Mouse (Mus musculus): ENCODE data around the gene Nrp2. TPM values are rescaled to one million over a fixed set of nuclear protein-coding genes. Genes with fewer than 3 reads are reported as not detected.

Gene Nrp2
- polyA plus RNA-seq, 1 experiment from 2014 or later: 7.0 TPM

DNA sequence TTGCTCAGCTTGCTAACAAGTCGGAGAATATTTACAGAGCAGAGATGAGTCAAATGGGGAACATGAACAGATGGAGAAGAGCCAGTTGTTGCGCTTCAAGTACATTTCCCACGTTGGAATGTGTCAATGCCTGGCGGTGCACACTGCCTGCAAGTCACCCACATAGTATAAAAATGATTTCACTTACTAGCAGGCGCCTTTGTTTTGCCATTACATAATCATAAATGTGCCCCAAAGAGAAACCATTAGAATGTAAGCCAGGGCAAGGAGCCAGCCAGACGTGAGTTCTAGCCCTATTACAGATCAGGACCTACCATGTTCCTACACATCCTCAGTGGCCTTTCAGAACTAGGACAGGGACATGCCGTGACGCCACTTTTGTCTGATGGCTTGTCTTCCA, 15.6 kb upstream of the Nrp2 start:
- no peak for ATAC-seq (ENCODE audit: extremely low read depth, insufficient number of reproducible peaks, low FRiP score, low TSS enrichment)
- H3K36me3 ChIP-seq: no peaks in the 10 kb centered on the region
- H3K27ac ChIP-seq (replicated peaks): no peak overlapping the region
- H3K4me1 ChIP-seq: peaks cover under 1% of the 10 kb centered on the region; the same call in 1 of the 2 replicates
- no peak overlapping the region for H3K4me2 ChIP-seq
- H3K27me3 ChIP-seq (replicated peaks): no peaks in the 10 kb centered on the region; the same call in 1 of the 2 replicates
- H3K4me3 ChIP-seq: no peak overlapping the region
- no peak overlapping the region for H3K9ac ChIP-seq
- H3K9me3 ChIP-seq: no peaks in the 10 kb centered on the region
- WGBS: 67% methylated on average over 8 of the region's 8 CpGs

DNA sequence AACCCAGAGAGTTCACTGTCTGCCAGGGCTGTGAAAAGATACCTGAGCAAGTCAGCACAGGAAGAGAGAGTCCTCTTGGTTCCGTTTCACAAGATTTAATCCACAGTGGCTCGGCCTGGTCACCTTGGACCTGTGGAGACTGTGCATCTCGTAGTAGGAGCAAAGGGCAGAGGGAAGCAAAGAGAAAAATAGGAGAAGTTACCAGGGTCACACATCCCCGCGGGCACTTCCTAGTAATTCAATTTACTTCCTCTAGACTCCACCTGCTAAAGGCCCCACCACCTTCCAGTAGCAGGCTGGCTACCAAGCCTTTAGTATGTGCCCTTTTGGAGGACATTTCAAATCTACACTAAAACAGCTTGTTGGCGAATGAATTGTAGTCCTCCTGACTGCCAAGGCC, 11.9 kb upstream of the Nrp2 start:
- H3K4me1 ChIP-seq: no peaks in the 10 kb centered on the region
- H3K9me3 ChIP-seq: no peaks in the 10 kb centered on the region
- H3K27ac ChIP-seq (replicated peaks): no peak overlapping the region
- ATAC-seq (ENCODE audit: extremely low read depth, insufficient number of reproducible peaks, low FRiP score, low TSS enrichment): no peak
- H3K9ac ChIP-seq: no peak overlapping the region
- H3K4me3 ChIP-seq: no peak overlapping the region
- no peaks in the 10 kb centered on the region for H3K27me3 ChIP-seq (replicated peaks)
- 77% methylated on average over 6 of the region's 6 CpGs for WGBS
- H3K4me2 ChIP-seq: no peak overlapping the region
- H3K36me3 ChIP-seq: no peaks in the 10 kb centered on the region

DNA sequence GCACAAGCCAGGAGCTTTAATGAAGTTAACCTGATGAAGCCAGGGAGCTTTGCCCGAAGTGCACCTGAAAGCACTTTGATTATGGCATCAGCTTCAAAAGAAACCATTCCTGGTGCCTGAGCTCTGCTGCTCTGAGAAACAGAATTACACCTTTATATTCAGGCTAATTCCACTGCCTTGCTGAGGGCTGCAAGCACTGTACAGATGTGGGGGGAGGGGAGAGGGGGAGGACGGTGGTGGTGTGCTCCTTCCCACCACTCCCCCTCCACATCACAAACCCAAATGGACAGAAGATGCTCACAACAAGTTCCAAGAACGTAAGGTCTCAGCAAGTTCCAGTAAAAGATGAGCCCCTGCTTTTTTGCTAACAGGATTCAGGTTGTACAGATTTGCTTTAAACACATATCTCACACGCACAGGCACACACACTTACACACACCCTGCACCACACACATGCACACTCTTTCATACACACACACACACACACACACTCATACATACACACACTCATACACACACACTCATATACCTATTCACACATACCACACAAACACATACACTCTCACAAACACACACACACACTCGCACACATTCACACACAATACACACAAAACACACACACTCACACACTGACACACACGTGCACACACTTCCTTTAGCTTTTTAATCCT, 6.6 kb upstream of the Nrp2 start:
- Histone ChIP-seq H3K9ac (peak overlapping the region; percentile 54; the same call in 1 of the 2 replicates), H3K36me3 (no peaks in the 10 kb centered on the region), H3K4me3 (no peak overlapping the region), H3K4me2 (peak overlapping the region; percentile 54), H3K27ac (replicated peaks) (no peak overlapping the region), H3K27me3 (replicated peaks) (peaks cover 1% of the 10 kb centered on the region; the same call in 1 of the 2 replicates), H3K4me1 (peaks cover 15% of the 10 kb centered on the region), H3K9me3 (no peaks in the 10 kb centered on the region)
- 56% methylated on average over 6 of the region's 6 CpGs for WGBS
- no peak for ATAC-seq (ENCODE audit: extremely low read depth, insufficient number of reproducible peaks, low FRiP score, low TSS enrichment)

DNA sequence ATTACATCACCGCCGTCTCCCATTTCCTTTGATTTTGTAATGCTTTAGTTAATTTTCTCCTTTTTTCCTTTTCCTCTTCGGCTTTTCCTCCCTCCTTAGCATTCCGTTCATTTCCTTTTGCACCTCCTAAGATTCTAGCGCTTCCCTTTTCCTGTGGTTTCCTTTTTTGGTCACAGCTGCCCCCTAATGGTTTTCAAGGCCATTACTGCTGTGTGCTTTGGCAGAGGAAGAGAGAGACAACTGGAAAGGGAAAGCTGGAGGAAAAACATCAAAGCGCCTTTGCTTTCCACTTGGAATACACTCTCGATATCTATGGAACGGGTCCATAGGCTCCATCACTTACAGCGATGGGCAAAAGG, 6.1 kb upstream of the Nrp2 start:
- H3K27me3 ChIP-seq (replicated peaks): peaks cover 7% of the 10 kb centered on the region; the same call in 1 of the 2 replicates
- H3K9me3 ChIP-seq: no peaks in the 10 kb centered on the region
- no peak overlapping the region for H3K4me3 ChIP-seq
- WGBS: 9% methylated on average over 9 of the region's 9 CpGs
- peaks cover 15% of the 10 kb centered on the region for H3K4me1 ChIP-seq
- no peaks in the 10 kb centered on the region for H3K36me3 ChIP-seq
- no peak for ATAC-seq (ENCODE audit: extremely low read depth, insufficient number of reproducible peaks, low FRiP score, low TSS enrichment)
- H3K27ac ChIP-seq (replicated peaks): no peak overlapping the region
- peak overlapping the region; percentile 54; the same call in 1 of the 2 replicates for H3K9ac ChIP-seq
- H3K4me2 ChIP-seq: peak overlapping the region; percentile 54

GRCm38 (mm10) chr1:62697353-62697752, 5.7 kb upstream of the Nrp2 start:
- WGBS: 42% methylated on average over 3 of the region's 3 CpGs
- peaks cover 16% of the 10 kb centered on the region for H3K4me1 ChIP-seq
- H3K9ac ChIP-seq: no peak overlapping the region
- H3K4me3 ChIP-seq: no peak overlapping the region
- H3K27me3 ChIP-seq (replicated peaks): peaks cover 10% of the 10 kb centered on the region; the same call in 1 of the 2 replicates
- no peaks in the 10 kb centered on the region for H3K9me3 ChIP-seq
- H3K27ac ChIP-seq (replicated peaks): no peak overlapping the region
- no peak for ATAC-seq (ENCODE audit: extremely low read depth, insufficient number of reproducible peaks, low FRiP score, low TSS enrichment)
- H3K4me2 ChIP-seq: peak overlapping the region; percentile 54
- no peaks in the 10 kb centered on the region for H3K36me3 ChIP-seq

GRCm38 (mm10) chr1:62699801-62700200, 3.3 kb upstream of the Nrp2 start:
- Histone ChIP-seq H3K4me3 (no peak overlapping the region), H3K9ac (no peak overlapping the region), H3K4me1 (peaks cover 32% of the 10 kb centered on the region), H3K27ac (replicated peaks) (no peak overlapping the region), H3K9me3 (no peaks in the 10 kb centered on the region), H3K4me2 (no peak overlapping the region), H3K27me3 (replicated peaks) (peaks cover 25% of the 10 kb centered on the region), H3K36me3 (no peaks in the 10 kb centered on the region)
- no peak for ATAC-seq (ENCODE audit: extremely low read depth, insufficient number of reproducible peaks, low FRiP score, low TSS enrichment)
- WGBS: 73% methylated on average over 4 of the region's 4 CpGs

DNA sequence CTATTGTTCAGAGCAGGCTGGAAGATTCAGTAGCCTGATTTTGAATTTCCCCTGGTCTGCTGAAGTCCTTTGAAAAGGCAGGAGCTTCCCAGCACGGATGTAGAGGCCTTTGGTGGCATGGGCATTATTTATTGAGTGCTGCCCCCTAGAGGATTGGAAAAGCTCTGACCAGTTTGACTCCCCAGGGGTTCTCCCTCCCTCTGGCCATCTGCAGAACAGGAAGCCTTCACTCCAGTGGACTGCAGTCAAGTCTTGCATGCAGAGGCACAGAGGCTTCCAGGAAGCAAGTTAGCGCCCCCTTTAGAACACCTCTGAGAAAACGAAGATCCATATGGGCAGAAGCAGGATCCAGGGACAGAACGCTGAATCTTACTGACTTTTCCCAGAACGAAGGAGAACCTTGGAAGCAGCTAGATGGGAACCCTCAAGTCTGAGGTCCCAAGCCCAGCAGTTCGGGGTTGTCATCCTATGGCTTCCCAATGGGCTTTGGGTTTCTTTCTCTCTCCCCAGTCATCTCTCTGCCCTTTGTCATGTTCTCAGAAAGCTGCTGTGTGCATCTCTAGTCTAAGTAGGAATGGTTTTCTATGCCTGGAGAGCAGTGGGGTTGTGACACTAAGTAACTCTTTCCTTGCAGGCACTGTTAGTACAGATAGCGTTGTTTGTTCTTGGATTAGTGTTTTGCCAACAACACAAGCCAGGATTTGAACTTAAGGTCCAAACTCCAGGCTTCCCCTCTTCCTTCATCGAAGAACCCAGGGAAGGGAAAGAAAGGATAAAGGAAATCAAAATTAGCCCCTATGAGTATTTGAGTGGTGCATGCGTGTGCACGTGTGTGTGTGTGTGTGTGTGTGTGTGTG, 1.8 kb upstream of the Nrp2 start:
- Histone ChIP-seq H3K27me3 (replicated peaks) (peaks cover 39% of the 10 kb centered on the region), H3K4me1 (peaks cover 47% of the 10 kb centered on the region), H3K4me2 (no peak overlapping the region), H3K9ac (no peak overlapping the region), H3K27ac (replicated peaks) (no peak overlapping the region), H3K36me3 (no peaks in the 10 kb centered on the region), H3K4me3 (no peak overlapping the region), H3K9me3 (no peaks in the 10 kb centered on the region)
- ATAC-seq (ENCODE audit: extremely low read depth, insufficient number of reproducible peaks, low FRiP score, low TSS enrichment): no peak
- WGBS: 32% methylated on average over 10 of the region's 10 CpGs

DNA sequence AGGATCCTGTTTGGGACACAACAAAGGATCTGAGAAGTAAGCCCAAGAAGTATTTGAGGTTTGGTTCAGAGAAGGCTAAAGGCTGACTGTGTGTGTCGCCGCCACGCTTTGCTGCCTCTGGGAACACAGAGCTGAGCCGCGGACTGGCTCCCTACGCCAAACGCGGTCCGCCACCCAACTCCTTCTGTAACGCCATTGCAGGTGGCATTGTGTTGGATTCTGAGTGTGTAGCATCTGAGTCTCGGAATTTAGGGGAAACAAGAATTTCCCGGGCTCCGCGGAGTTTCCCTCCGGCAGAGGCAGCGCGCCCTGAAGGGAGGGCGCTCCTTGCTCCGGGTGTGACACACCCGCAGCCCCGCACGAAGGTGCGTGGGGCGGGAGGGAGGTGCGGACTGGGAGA, 342 bp upstream of the Nrp2 start:
- Histone ChIP-seq H3K36me3 (no peaks in the 10 kb centered on the region), H3K4me1 (peaks cover 45% of the 10 kb centered on the region), H3K9ac (peak overlapping the region; percentile 84), H3K9me3 (no peaks in the 10 kb centered on the region), H3K27ac (replicated peaks) (peak overlapping the region; percentile 39; the same call in 1 of the 2 replicates), H3K27me3 (replicated peaks) (peaks cover 41% of the 10 kb centered on the region), H3K4me3 (peak overlapping the region; percentile 67), H3K4me2 (peak overlapping the region; percentile 97)
- no peak for ATAC-seq (ENCODE audit: extremely low read depth, insufficient number of reproducible peaks, low FRiP score, low TSS enrichment)
- under 1% methylated on average over 19 of the region's 25 CpGs for WGBS

- Histone ChIP-seq H3K4me3 (peak overlapping the region; percentile 67), H3K4me1 (peaks cover 60% of the 10 kb centered on the region), H3K9me3 (no peaks in the 10 kb centered on the region), H3K27ac (replicated peaks) (peak overlapping the region; percentile 59; the same call in 1 of the 2 replicates), H3K27me3 (replicated peaks) (peaks cover 53% of the 10 kb centered on the region), H3K9ac (peak overlapping the region; percentile 84), H3K36me3 (no peaks in the 10 kb centered on the region), H3K4me2 (peak overlapping the region; percentile 97)
- no peak for ATAC-seq (ENCODE audit: extremely low read depth, insufficient number of reproducible peaks, low FRiP score, low TSS enrichment)
- WGBS: 14% methylated on average over 9 of the region's 9 CpGs
These were observed 1.2 kb downstream of the Nrp2 start for GRCm38 (mm10) chr1:62704117-62704888.

DNA sequence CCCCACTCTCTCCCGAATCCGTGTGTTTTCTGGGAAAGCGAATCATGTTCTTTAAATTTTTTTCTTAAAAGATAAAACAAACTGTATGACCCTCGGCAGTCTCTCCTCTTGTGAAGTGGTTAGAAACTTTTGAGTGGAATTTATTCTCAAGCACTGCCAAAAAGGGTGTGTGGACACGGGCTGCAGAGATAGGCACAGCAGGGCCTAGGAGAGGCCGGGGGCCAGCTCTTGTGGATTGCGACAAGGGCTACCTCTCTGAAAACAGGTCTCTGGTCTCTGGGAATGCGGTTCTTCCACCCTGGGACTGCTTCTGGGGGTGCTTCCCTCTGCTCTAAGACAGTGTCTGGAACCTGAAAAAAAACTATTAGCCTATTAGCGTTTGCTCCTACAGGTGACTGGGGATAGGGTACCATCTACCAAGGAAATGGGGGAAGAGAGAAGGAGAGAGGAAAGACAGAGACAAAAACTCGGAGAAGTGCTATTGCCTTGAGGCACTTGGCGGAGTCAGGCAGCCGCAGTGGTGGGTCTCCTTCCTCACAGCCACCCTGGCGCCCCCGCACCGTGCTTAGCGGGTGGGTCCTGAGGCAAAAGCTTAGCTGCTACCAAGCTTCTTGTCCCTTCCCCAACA, 1.9 kb downstream of the Nrp2 start:
- Histone ChIP-seq H3K27me3 (replicated peaks) (peaks cover 53% of the 10 kb centered on the region), H3K4me2 (peak overlapping the region; percentile 97), H3K9ac (peak overlapping the region; percentile 84), H3K36me3 (no peaks in the 10 kb centered on the region), H3K9me3 (no peaks in the 10 kb centered on the region), H3K4me1 (peaks cover 67% of the 10 kb centered on the region), H3K27ac (replicated peaks) (peak overlapping the region; percentile 43; the same call in 1 of the 2 replicates), H3K4me3 (peak overlapping the region; percentile 67)
- 14% methylated on average over 16 of the region's 16 CpGs for WGBS
- ATAC-seq (ENCODE audit: extremely low read depth, insufficient number of reproducible peaks, low FRiP score, low TSS enrichment): no peak

All from heart, embryonic 13.5 days (tissue).